Mouse (Mus musculus) olfactory bulb, adult 2 months (tissue): ENCODE results near the gene Kcnip4.

ENCODE experiments used
- CTCF ChIP-seq: fragments of 200-500 bp; IDR thresholded peaks from 2 replicates; pipeline ENCODE4 v1.5.1; 2012; ENCODE audit warnings: low read depth, mild to moderate bottlenecking, low read length, moderate library complexity; ENCODE audit not compliant: insufficient read depth
- POLR2A ChIP-seq: fragments of 200-500 bp; IDR thresholded peaks from 2 replicates; pipeline ENCODE4 v1.6.1; 2012; ENCODE audit warnings: mild to moderate bottlenecking, low read depth, low read length, moderate library complexity; ENCODE audit not compliant: insufficient read depth

DNA sequence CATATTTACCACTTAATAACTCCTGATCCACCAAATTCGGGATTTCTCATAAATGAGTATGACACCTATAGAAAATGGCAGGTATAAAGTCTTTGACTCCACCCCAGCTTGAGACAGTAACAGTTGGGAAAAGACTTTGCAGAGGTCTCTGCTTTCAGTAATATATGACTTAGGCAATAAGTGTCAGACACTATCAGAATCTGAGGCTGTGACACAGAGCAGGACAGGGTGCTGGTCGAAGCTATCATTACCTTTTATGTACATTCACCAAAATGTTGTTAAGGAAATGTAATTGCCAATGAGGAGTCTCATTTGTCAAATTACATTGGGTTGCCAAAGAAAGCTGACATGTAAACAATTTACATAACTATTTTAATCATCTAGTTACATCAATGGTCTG is 206.8 kb downstream of the Kcnip4 start:
- no peak for TF ChIP-seq CTCF
- TF ChIP-seq POLR2A, result no peak
